Mouse (Mus musculus) hindbrain, embryonic 15.5 days (tissue): Measurements from ENCODE around the gene Nabp2. TPM values are rescaled to one million over a fixed set of nuclear protein-coding genes. Genes with fewer than 3 reads are reported as not detected.

Experiments
- ATAC-seq: fragments of 200-750 bp; cut with Nextera tagmentation; 2 replicates; pipeline ENCODE4 v1.8.0; 2017; ENCODE audit warnings: low read depth, moderate number of reproducible peaks, moderate TSS enrichment; ENCODE audit not compliant: low FRiP score
- H3K27ac ChIP-seq: fragments of 300-500 bp; sonication (generic); replicated peaks from 2 replicates; pipeline ENCODE4 v1.5.1; 2015; ENCODE audit warnings: mild to moderate bottlenecking, inconsistent platforms
- H3K27me3 ChIP-seq: fragments of 300-500 bp; sonication (generic); 2 replicates; pipeline ENCODE4 v1.6.1; 2015; ENCODE audit warnings: control low read depth, inconsistent platforms
- H3K36me3 ChIP-seq: fragments of 300-500 bp; sonication (generic); 2 replicates; pipeline ENCODE4 v1.6.1; 2015; ENCODE audit warnings: control low read depth, inconsistent platforms
- H3K4me1 ChIP-seq: fragments of 300-500 bp; sonication (generic); replicated peaks from 2 replicates; pipeline ENCODE4 v1.6.1; 2015; ENCODE audit warnings: control low read depth, inconsistent platforms
- H3K4me2 ChIP-seq: fragments of 300-500 bp; sonication (generic); 2 replicates; pipeline ENCODE4 v1.6.1; 2015; ENCODE audit warnings: moderate library complexity, mild to moderate bottlenecking, inconsistent platforms
- H3K4me3 ChIP-seq: fragments of 300-500 bp; sonication (generic); 2 replicates; pipeline ENCODE4 v1.5.1; 2015; ENCODE audit warnings: mild to moderate bottlenecking, inconsistent platforms
- H3K9ac ChIP-seq: fragments of 300-500 bp; sonication (generic); 2 replicates; pipeline ENCODE4 v1.6.1; 2015; ENCODE audit warnings: inconsistent platforms
- H3K9me3 ChIP-seq: fragments of 300-500 bp; sonication (generic); 2 replicates; pipeline ENCODE4 v1.6.1; 2016; ENCODE audit warnings: control low read depth, inconsistent platforms
- WGBS: fragments of 180-500 bp; shearing (Covaris S2); methylation state at CpG from one replicate; pipeline ENCODE4 v1.1.7; 2015; 5-methylcytosine and 5-hydroxymethylcytosine counted together
- polyA plus RNA-seq: library from polyadenylated mRNA; unstranded; fragments of >200 nt; fragmentation: Nextera tagmentation; extraction: Ambion mirVana; gene quantifications from 2 replicates; pipeline ENCODE4 v1.2.1, GENCODE M21; 2015

Nabp2 gene
- polyA plus RNA-seq, 1 experiment from 2014 or later: 141 TPM

GRCm38 (mm10) chr10:128400338-128400737 is 11.0 kb downstream of the Nabp2 start:
- H3K9ac ChIP-seq: no peak overlapping the region
- H3K27me3 ChIP-seq: no peaks in the 10 kb centered on the region
- 0 out of 2 replicates have a peak, but pooled peaks cover 3% of the 10 kb centered on the region for H3K36me3 ChIP-seq
- ATAC-seq: no peak
- WGBS: 49% methylated on average over 5 of the region's 5 CpGs
- no peak overlapping the region for H3K4me2 ChIP-seq
- no peaks in the 10 kb centered on the region for H3K9me3 ChIP-seq
- H3K4me3 ChIP-seq: no peak overlapping the region
- H3K27ac ChIP-seq: no peak overlapping the region
- H3K4me1 ChIP-seq: no peaks in the 10 kb centered on the region

DNA sequence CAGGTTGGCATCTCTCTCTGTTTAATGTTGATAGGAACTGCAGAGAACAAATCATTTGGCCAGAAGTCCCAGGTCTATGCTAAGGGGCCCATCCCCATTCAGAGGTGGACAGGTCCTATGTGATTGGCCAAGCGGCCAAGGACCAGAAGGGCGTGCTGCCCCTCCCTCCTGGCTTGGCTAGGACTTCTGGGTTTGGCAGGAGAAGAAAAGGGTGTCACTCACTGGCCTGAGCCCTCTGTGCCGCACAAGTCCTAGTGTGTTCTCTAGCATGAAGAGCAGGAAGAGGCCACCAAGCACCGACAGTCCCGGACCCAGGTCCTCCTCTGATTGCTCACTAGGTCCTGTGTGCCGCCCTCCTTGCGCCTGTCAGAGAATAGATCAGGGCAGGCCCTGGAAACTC is 13.8 kb downstream of the Nabp2 start:
- H3K36me3 ChIP-seq: peaks cover 11% of the 10 kb centered on the region
- H3K9ac ChIP-seq: no peak overlapping the region
- no peak overlapping the region for H3K4me2 ChIP-seq
- H3K9me3 ChIP-seq: no peaks in the 10 kb centered on the region
- H3K4me1 ChIP-seq: no peaks in the 10 kb centered on the region
- no peak overlapping the region for H3K4me3 ChIP-seq
- 56% methylated on average over 7 of the region's 7 CpGs for WGBS
- 0 out of 2 replicates have a peak, but pooled peaks have one; percentile 21 for ATAC-seq
- H3K27ac ChIP-seq: no peak overlapping the region
- H3K27me3 ChIP-seq: no peaks in the 10 kb centered on the region

DNA sequence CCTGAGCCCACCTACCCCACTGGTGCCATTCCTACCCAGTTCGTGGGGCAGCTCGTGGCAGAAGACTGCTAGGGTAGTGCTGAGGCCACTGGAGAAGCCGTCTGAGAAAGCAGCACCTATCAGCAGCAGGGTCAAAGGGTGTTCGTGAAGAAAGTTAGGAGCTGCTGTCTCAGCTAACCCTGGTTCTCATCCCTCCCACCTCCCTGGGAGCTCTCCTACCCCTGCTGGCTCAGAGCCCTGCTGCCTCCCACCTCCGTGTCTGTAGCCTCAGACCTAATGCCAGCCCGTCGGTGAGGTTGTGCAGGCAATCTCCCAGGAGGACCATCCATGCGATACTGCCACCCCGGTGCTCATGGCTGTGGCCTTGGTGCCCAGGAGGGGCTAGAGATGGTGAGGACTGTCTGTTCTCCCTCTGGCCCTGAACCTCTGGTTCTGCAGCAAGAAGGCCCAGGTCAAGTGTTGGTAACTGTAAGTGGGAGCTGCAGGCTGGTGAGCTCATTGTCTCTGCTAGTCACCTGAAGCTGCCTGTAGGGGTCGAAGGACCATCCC is 14.5 kb downstream of the Nabp2 start:
- no peak for ATAC-seq
- Histone ChIP-seq H3K27me3 (no peaks in the 10 kb centered on the region), H3K4me2 (no peak overlapping the region), H3K4me3 (no peak overlapping the region), H3K9ac (no peak overlapping the region), H3K27ac (no peak overlapping the region), H3K4me1 (no peaks in the 10 kb centered on the region), H3K9me3 (no peaks in the 10 kb centered on the region), H3K36me3 (peaks cover 18% of the 10 kb centered on the region)
- 72% methylated on average over 10 of the region's 10 CpGs for WGBS

DNA sequence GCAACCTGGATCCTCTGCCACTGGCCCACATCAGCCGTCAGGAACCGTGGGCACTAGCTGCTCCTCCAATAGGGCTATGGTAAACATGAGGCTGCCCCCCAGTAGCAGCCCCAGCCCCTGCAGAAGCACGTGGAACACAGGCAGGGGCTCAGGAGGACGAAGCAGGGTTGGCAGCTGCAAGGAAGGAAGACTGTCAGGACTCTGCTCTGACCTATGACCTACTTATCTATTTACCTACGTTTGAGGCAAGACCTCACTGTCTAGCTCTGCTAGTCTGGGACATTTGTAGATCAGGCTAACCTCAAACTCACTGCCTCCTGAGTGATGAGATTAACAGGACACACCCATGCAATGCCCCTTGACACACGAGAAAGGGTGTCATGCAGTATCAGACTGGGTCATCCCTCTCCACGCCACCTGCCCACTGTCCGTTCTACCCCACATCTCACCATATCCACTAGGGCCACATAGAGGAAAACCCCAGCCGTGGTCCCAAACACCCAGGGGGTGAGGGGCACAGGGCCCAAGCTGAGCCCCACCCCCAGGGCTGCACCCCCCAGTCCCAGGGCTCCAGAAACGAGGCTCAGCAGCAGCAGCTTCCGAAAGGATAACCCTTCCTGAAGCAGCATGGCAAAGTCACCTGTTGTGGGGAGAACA is 15.1 kb downstream of the Nabp2 start:
- no peaks in the 10 kb centered on the region for H3K27me3 ChIP-seq
- no peaks in the 10 kb centered on the region for H3K4me1 ChIP-seq
- no peak overlapping the region for H3K4me3 ChIP-seq
- no peak overlapping the region for H3K9ac ChIP-seq
- H3K36me3 ChIP-seq: peaks cover 24% of the 10 kb centered on the region
- ATAC-seq: no peak
- no peak overlapping the region for H3K4me2 ChIP-seq
- H3K27ac ChIP-seq: no peak overlapping the region
- H3K9me3 ChIP-seq: no peaks in the 10 kb centered on the region
- 70% methylated on average over 11 of the region's 11 CpGs for WGBS

DNA sequence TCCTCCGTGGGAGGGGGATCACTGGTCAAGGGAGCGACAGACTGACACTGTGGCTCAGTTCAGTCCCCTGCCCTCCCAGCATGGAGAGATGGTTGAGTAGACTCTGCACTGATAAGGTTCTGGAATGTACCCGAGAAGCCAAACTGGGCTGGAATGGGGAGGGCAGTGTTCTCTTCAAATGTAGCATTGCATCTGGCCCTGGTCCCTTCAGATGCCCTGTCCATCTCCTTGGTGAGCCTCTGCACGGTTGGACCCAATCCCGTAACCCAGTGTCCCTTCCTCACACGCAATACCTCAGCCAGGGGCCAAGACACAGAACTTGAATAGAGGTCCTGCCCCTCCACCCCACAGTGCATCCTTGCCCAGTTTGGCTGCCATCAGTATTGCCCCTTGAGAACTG is 19.4 kb downstream of the Nabp2 start:
- Histone ChIP-seq H3K4me2 (no peak overlapping the region), H3K4me1 (no peaks in the 10 kb centered on the region), H3K4me3 (no peak overlapping the region), H3K9me3 (no peaks in the 10 kb centered on the region), H3K27ac (no peak overlapping the region), H3K36me3 (peaks cover 66% of the 10 kb centered on the region), H3K9ac (no peak overlapping the region), H3K27me3 (no peaks in the 10 kb centered on the region)
- ATAC-seq: no peak
- 78% methylated on average over 6 of the region's 6 CpGs for WGBS

GRCm38 (mm10) chr10:128390366-128390765 is 20.9 kb downstream of the Nabp2 start:
- 84% methylated on average over 12 of the region's 12 CpGs for whole genome bisulfite sequencing
- H3K4me2 ChIP-seq: no peak overlapping the region
- no peaks in the 10 kb centered on the region for H3K9me3 ChIP-seq
- H3K27me3 ChIP-seq: no peaks in the 10 kb centered on the region
- H3K27ac ChIP-seq: no peak overlapping the region
- H3K36me3 ChIP-seq: peaks cover 78% of the 10 kb centered on the region
- H3K4me1 ChIP-seq: no peaks in the 10 kb centered on the region
- H3K4me3 ChIP-seq: no peak overlapping the region
- no peak overlapping the region for H3K9ac ChIP-seq
- ATAC-seq: no peak

DNA sequence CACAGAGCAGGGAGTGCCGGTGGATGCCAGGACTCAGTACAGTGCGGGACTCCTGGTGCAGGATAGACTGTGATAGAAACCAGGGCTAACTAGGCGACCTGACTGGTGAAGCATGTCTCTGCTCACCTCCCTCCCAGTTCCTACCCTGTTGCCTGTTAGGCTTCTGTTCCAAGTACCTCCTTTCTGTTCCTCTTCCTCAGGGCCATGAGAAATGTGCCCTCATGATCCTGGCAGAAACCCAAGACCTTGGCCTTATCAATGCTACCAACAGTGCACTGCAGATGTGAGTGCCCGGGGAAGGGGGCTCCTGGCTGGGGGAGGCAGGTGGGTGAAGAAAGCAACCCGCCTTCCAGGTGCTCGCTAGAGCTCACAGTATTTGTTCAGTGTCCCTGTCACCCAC is 21.7 kb downstream of the Nabp2 start:
- H3K9ac ChIP-seq: no peak overlapping the region
- ATAC-seq: no peak
- peaks cover 85% of the 10 kb centered on the region for H3K36me3 ChIP-seq
- no peak overlapping the region for H3K4me3 ChIP-seq
- no peaks in the 10 kb centered on the region for H3K4me1 ChIP-seq
- no peak overlapping the region for H3K4me2 ChIP-seq
- H3K9me3 ChIP-seq: no peaks in the 10 kb centered on the region
- WGBS: 93% methylated on average over 6 of the region's 6 CpGs
- H3K27me3 ChIP-seq: no peaks in the 10 kb centered on the region
- H3K27ac ChIP-seq: no peak overlapping the region

- H3K4me1 ChIP-seq: no peaks in the 10 kb centered on the region
- no peak overlapping the region for H3K9ac ChIP-seq
- no peak for ATAC-seq
- H3K4me2 ChIP-seq: no peak overlapping the region
- H3K9me3 ChIP-seq: no peaks in the 10 kb centered on the region
- no peak overlapping the region for H3K4me3 ChIP-seq
- H3K36me3 ChIP-seq: peaks cover 92% of the 10 kb centered on the region
- H3K27ac ChIP-seq: no peak overlapping the region
- no peaks in the 10 kb centered on the region for H3K27me3 ChIP-seq
- WGBS: 86% methylated on average over 14 of the region's 14 CpGs
Observed at GRCm38 (mm10) chr10:128388941-128389340, 22.4 kb downstream of the Nabp2 start.

DNA sequence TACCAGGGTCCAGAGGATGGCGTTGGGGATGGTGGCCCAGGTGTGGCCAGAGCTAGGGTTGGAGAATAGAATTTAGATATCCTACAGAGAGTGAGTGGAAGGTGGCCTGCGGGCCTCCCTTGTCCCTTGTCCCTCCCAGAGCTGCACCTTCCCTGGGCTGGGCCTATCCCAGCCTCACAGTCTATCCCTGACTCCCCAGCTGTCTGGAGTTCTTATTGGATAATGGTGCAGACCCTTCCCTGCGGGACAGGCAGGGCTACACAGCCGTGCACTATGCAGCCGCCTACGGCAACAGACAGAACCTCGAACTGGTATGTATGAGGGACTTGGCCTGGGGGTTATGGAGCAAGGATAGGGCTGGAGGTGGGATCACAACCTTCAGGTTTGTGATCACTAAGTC is 25.4 kb downstream of the Nabp2 start:
- no peak overlapping the region for H3K27ac ChIP-seq
- no peak overlapping the region for H3K9ac ChIP-seq
- WGBS: 90% methylated on average over 7 of the region's 7 CpGs
- H3K4me3 ChIP-seq: no peak overlapping the region
- H3K4me1 ChIP-seq: no peaks in the 10 kb centered on the region
- ATAC-seq: no peak
- peaks cover 97% of the 10 kb centered on the region for H3K36me3 ChIP-seq
- H3K4me2 ChIP-seq: no peak overlapping the region
- no peaks in the 10 kb centered on the region for H3K27me3 ChIP-seq
- no peaks in the 10 kb centered on the region for H3K9me3 ChIP-seq

DNA sequence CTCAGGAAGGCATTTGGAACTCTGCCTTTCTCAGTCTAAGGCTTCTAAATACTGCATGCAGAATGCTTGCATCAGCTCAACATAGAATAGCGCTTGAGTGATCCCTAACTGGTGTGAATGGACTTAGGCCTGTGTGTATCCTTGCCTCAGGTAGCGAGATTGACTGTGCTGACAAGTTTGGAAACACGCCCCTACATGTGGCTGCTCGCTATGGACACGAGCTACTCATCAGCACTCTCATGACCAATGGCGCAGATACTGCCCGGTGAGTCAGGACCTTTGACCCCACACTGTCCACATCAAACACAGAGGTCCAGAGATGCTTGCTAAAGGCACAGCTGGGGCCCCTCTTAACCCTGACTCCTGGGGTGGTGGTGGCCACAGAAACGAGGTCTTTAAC is 28.8 kb downstream of the Nabp2 start:
- Histone ChIP-seq H3K27ac (no peak overlapping the region), H3K4me1 (peaks cover 19% of the 10 kb centered on the region), H3K9me3 (no peaks in the 10 kb centered on the region), H3K36me3 (peaks cover 85% of the 10 kb centered on the region), H3K9ac (no peak overlapping the region), H3K27me3 (no peaks in the 10 kb centered on the region), H3K4me2 (no peak overlapping the region), H3K4me3 (no peak overlapping the region)
- no peak for ATAC-seq
- 88% methylated on average over 8 of the region's 8 CpGs for WGBS

- H3K4me3 ChIP-seq: no peak overlapping the region
- peaks cover 65% of the 10 kb centered on the region for H3K36me3 ChIP-seq
- H3K9me3 ChIP-seq: no peaks in the 10 kb centered on the region
- no peak overlapping the region for H3K9ac ChIP-seq
- no peak overlapping the region for H3K4me2 ChIP-seq
- peaks cover 28% of the 10 kb centered on the region for H3K4me1 ChIP-seq
- H3K27ac ChIP-seq: no peak overlapping the region
- H3K27me3 ChIP-seq: no peaks in the 10 kb centered on the region
- 89% methylated on average over 5 of the region's 5 CpGs for WGBS
- ATAC-seq: no peak
Observed at GRCm38 (mm10) chr10:128380565-128380964, 30.7 kb downstream of the Nabp2 start.

DNA sequence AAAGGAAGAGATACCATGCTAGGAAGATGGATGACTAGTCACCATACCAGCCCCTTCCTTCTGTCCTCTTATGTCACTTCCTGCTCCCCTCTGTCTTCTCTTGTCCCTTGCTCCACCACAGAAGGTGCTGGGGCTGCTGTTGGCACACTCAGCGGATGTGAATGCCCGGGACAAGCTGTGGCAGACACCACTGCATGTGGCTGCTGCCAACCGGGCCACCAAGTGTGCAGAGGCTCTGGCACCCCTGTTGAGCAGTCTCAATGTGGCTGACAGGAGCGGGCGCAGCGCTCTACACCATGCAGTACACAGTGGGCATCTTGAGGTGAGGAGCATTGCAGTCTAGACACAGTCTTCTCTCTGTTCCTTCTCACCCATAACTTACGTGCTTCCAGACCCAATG is 32.0 kb downstream of the Nabp2 start:
- no peak for ATAC-seq
- no peaks in the 10 kb centered on the region for H3K9me3 ChIP-seq
- no peak overlapping the region for H3K4me3 ChIP-seq
- no peak overlapping the region for H3K4me2 ChIP-seq
- peaks cover 28% of the 10 kb centered on the region for H3K4me1 ChIP-seq
- 90% methylated on average over 7 of the region's 7 CpGs for WGBS
- no peak overlapping the region for H3K9ac ChIP-seq
- peaks cover 52% of the 10 kb centered on the region for H3K36me3 ChIP-seq
- no peaks in the 10 kb centered on the region for H3K27me3 ChIP-seq
- H3K27ac ChIP-seq: no peak overlapping the region

GRCm38 (mm10) chr10:128378462-128378861 is 32.8 kb downstream of the Nabp2 start:
- no peaks in the 10 kb centered on the region for H3K9me3 ChIP-seq
- 52% methylated on average over 3 of the region's 3 CpGs for WGBS
- peaks cover 44% of the 10 kb centered on the region for H3K36me3 ChIP-seq
- peaks cover 28% of the 10 kb centered on the region for H3K4me1 ChIP-seq
- H3K27me3 ChIP-seq: no peaks in the 10 kb centered on the region
- peak overlapping the region; percentile 98 for H3K27ac ChIP-seq
- peak overlapping the region; percentile 82 for H3K4me3 ChIP-seq
- ATAC-seq: no peak
- no peak overlapping the region; the same call in none of the 2 replicates for H3K9ac ChIP-seq
- peak overlapping the region; percentile 70 for H3K4me2 ChIP-seq
